Mouse (Mus musculus) c-Kit-positive CD71-positive TER-119-negative erythroid progenitor cells, embryonic 14.5 days (primary cell): ENCODE data around the gene Csnka2ip.

Experiments
- DNase-seq: peaks from one replicate; pipeline ENCODE4 v3.0.0-alpha.2; 2013; ENCODE audit warnings: low read depth

Csnka2ip gene

GRCm38 (mm10) chr16:64602308-64602707 lies at the start of gene Csnka2ip:
Csnka2ip (minus strand) TSS chr16:64602408.
- no peak for DNase-seq

- DNase-seq, result no peak
Observed at GRCm38 (mm10) chr16:64649594-64650290, 47.5 kb upstream of the Csnka2ip start.

GRCm38 (mm10) chr16:64647771-64648170 lies 45.6 kb upstream of the Csnka2ip start:
- DNase-seq, result no peak

DNA sequence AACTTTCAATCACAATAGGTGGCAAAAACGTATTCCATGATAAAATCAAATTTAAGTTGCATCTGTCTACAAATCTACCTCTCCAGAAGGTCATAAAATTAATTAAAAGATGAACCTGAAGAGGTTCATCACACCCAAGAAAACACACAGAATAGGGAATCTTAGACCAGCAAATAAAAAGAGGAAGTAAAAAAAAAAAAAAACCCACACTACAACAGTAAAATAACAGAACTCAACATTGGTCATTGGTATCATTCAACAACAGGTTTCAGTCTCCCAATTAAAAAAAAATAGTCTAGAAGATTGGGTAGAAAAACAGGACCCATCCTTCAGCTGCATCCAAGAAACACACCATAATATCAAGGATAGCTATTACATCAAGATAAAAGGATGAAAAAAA lies 32.9 kb upstream of the Csnka2ip start:
- no peak for DNase-seq

- DNase-seq, result no peak
Observed at GRCm38 (mm10) chr16:64620116-64620515, 17.9 kb upstream of the Csnka2ip start.

- no peak for DNase-seq
Observed at GRCm38 (mm10) chr16:64614648-64615047, 12.4 kb upstream of the Csnka2ip start.

GRCm38 (mm10) chr16:64607793-64608192 lies 5.6 kb upstream of the Csnka2ip start:
- no peak for DNase-seq

DNA sequence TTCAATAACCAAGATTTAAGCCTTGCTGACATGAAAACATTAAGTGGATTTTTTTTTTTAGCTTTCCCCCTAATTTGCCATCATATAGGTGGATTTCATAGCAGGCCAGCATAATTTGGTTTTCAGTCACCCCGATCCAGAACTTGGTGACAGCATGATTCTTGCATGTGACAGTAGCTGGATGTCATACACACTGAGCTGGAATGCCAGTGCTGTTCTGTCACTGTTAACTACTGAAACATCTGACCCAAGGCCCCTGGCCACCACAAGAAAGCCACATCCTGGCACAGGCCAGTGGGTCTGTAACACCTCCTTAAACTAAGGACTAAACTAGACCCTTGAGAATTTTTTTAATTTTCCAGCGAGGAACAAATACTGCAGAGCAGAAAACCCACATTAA lies 15.4 kb downstream of the Csnka2ip start:
- DNase-seq, result no peak

GRCm38 (mm10) chr16:64586262-64586619 lies 16.0 kb downstream of the Csnka2ip start:
- DNase-seq, result no peak

DNA sequence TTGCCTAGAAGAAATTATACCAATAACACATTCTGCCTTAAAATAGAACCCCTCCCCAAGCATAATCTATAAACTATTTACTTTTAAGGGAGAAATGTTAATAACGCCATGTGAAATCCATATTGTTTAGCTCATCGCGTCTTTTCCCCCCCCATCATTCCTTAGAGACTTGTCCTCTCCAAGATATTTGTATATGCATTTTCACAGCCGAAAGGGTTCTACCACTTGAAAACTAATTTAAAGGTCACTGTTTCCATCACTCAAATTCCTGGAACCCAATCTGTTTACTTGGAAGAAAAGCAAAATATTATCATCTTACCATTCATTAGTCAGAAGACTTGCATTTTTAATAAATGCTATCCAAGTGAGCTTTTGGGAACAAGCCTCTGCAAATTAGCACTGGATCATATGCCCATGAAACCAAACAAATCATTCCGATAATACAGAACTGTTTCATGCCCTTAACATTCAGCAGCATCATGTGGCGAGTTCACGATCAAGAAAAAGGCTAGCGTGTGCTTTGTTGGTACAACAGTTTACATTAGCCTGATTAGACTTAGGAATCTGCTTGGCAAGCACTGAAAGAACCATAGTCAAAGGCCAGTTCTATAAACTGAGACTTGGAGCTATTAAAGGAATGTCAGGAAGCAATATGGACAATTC lies 16.5 kb downstream of the Csnka2ip start:
- DNase-seq, result no peak

DNA sequence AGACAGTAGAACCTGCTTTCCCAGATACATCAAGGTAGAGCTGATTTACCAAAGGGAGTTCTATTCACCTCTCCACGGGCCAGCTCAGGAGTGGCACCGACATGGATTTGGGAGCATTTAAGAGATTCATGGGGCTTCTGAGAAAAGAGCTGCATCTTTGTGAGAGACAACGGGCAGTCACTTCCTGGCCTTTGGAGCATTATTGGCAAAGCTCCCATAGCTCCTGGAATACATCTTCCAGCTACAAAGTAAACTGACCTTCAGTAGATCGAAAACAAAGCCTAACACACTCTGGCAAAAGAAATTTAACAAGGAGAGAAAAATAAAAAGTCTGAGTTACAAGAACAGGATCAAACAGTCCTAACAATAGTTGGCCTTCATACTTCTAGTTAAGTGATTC lies 17.6 kb downstream of the Csnka2ip start:
- DNase-seq, result no peak

GRCm38 (mm10) chr16:64583406-64583805 lies 18.8 kb downstream of the Csnka2ip start:
- DNase-seq, result no peak

DNA sequence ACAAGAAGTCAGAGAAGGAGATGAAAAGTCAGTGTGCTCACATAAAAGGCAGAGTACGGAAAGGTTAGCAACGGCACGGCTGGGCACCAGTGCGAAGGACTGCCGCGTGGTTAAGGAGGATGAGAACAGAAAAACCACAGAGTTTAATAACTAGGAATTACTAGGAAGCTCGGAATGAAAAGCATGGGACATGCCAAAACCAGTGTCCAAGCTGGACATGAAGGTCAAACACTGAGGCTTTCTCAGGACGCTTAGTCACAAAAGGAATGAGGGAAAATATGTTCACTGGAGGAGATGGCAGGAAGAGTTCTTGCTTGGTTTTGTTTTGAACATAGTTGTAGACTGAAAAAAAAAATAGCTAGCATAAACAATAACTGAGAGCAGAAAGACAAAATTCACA lies 32.7 kb downstream of the Csnka2ip start:
- no peak for DNase-seq

DNA sequence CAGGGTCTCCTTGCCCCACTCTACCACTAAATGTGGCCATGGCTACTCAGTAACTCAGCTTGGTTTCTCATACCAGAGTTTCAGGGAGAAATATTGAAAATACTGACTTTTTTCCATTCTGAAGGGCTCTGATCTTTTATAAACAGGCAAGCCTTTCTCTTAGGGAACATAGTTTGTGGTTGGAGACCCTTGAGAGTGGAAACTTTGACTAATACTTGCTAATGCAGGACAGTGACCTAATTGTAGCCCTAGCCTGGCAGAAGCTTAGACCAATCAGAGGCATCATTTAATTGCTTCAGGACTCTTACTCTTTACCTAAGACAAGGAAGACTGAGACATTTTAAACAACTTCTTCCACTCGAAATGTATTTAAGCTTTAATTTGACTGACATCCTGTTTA lies 39.1 kb downstream of the Csnka2ip start:
- DNase-seq, result no peak

- no peak for DNase-seq
Observed at GRCm38 (mm10) chr16:64558518-64558917, 43.7 kb downstream of the Csnka2ip start.

DNA sequence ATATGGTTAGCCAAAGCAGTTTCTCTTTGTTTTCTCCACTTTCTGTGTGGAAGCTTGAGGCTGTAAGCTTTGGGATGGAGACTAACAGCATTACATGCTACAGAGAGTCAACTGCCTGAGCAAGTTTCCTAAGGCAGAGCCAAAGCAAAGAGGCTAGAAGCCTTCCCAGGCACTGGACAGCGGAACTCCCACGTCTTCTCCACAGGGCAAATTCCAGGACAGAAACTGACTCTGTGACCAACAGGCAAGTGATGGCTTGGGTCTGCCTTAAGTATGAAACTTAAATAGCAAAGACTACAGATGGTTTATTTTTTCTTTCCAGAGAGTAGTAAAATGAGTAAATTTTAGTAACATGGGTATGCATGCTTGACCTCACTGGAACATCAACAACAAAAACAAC lies 75.3 kb downstream of the Csnka2ip start:
- no peak for DNase-seq

DNA sequence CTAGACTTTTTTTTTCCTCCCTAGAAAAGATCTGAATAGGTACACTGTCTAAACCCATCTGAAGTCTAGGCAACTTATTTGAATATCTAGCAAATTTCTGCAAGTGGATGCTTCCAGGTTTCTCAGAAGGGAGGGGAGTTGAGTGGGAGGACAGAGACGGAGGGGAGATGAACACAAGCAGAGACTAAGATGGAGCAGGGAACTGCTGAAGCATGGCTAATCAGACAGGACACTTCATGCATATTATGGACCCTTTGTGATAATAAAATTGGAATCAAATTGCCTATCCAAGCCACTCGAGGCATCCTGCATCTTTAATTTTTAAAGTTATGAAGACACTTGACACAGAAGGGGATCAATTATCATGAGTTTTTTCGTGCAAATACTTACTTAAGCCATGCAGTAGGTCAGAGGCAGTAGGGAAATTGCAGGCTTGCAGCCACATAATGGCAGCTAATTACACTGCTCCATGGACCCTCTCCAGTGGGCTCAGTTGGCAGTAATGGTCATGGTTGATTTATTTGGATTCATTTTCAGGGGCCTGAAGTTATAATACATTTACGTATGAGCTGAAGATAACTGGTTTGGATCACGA lies 78.1 kb downstream of the Csnka2ip start:
- no peak for DNase-seq

DNA sequence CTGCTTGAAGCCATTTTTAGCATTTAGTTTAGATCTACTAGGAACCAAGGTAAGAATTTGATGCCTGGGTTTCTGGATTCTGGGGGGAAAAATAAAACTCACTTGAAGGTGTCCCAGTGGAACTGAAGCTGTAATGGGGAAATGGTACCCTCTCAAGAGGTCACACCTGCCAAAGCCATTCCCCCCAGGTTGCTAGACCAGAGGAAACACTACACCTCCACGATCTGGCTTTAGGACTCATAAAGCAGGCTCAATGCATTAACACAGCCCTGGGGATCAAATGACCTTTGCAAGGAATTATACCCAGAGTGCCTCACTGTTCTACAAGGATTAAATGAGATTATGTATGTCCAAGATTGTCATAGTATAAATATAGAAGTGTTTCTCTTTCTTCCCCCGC lies 88.8 kb downstream of the Csnka2ip start:
- no peak for DNase-seq
